ENCODE assay signal across 10 mouse cellular contexts in the genomic region with DNA sequence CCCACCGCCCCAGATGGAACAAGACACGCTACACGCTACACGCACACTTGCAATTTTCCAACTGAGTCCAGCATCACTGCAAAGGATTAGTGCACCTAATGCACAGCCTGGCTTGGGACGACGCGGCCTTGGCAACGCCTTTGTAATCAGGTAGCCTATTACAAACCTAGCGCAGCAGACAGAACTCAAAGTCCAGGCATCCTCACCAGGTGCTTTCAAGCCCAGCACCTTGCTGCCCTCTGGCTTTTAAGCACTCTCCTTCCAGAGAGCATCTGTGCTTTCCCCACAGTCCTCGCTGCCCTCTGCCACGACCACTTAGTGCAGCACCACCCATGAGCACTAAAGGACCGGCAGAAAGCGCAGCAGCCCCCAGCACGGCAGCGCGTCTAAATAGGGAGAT. TPM values are rescaled to one million over a fixed set of nuclear protein-coding genes. Genes with fewer than 3 reads are reported as not detected.
DNase-seq lines count a peak whose midpoint lies in the region; ATAC-seq lines count a peak whose summit lies in the region.
"Had no signal": no experiment of that assay in that cellular context is flagged by ENCODE, and none has a peak within 500 bp of the region (broad histone marks: within the 10 kb centered on the region; RNA-seq: fewer than 3 reads in every experiment).

No protein-coding gene starts in this region.

- peak overlapping the region; percentile 67 for H3K27ac ChIP-seq in heart, embryonic 16.5 days (ENCODE audit: low read length)
- peak overlapping the region; percentile 82; the same call in 1 of the 2 replicates for H3K27ac ChIP-seq in lung, embryonic 15.5 days
- no peak overlapping the region for H3K27ac ChIP-seq in intestine, embryonic 15.5 days
- H3K27ac ChIP-seq in stomach, embryonic 15.5 days, result 0 out of 2 replicates have a peak overlapping the region, but pooled peaks have one; percentile 1

- peak overlapping the region; percentile 30 for H3K4me3 ChIP-seq in heart, embryonic 16.5 days (ENCODE audit: low read length)
- no peak overlapping the region for H3K4me3 ChIP-seq in lung, embryonic 15.5 days
- H3K4me3 ChIP-seq in intestine, embryonic 15.5 days (replicated peaks), result no peak overlapping the region
- no peak overlapping the region for H3K4me3 ChIP-seq in stomach, embryonic 15.5 days (replicated peaks)

- no peaks in the 10 kb centered on the region for H3K27me3 ChIP-seq in heart, embryonic 16.5 days (ENCODE audit: control insufficient read depth, insufficient read depth, low read length)
- no peaks in the 10 kb centered on the region for H3K27me3 ChIP-seq in lung, embryonic 15.5 days
- H3K27me3 ChIP-seq in intestine, embryonic 15.5 days (replicated peaks), result no peaks in the 10 kb centered on the region
- no peaks in the 10 kb centered on the region for H3K27me3 ChIP-seq in stomach, embryonic 15.5 days (replicated peaks)

- WGBS in heart, embryonic 16.5 days, result 67% methylated on average over 16 of the region's 16 CpGs
- WGBS in lung, embryonic 15.5 days, result 71% methylated on average over 16 of the region's 16 CpGs
- WGBS in intestine, embryonic 15.5 days, result 59% methylated on average over 16 of the region's 16 CpGs
- 75% methylated on average over 16 of the region's 16 CpGs for WGBS in stomach, embryonic 15.5 days

- no peaks in the 10 kb centered on the region for H3K36me3 ChIP-seq in heart, embryonic 16.5 days (ENCODE audit: control insufficient read depth, insufficient read depth)
- H3K36me3 ChIP-seq in lung, embryonic 15.5 days, result no peaks in the 10 kb centered on the region
- H3K36me3 ChIP-seq in intestine, embryonic 15.5 days, result no peaks in the 10 kb centered on the region
- no peaks in the 10 kb centered on the region for H3K36me3 ChIP-seq in stomach, embryonic 15.5 days

- peak overlapping the region; percentile 65 for H3K9ac ChIP-seq in heart, embryonic 16.5 days (ENCODE audit: low read length)
- H3K9ac ChIP-seq in lung, embryonic 15.5 days, result no peak overlapping the region
- no peak overlapping the region for H3K9ac ChIP-seq in intestine, embryonic 15.5 days
- no peak overlapping the region for H3K9ac ChIP-seq in stomach, embryonic 15.5 days

- H3K9me3 ChIP-seq in heart, embryonic 16.5 days (replicated peaks; ENCODE audit: control insufficient read depth, low read length), result no peaks in the 10 kb centered on the region
- H3K9me3 ChIP-seq in lung, embryonic 15.5 days, result no peaks in the 10 kb centered on the region
- no peaks in the 10 kb centered on the region for H3K9me3 ChIP-seq in intestine, embryonic 15.5 days
- H3K9me3 ChIP-seq in stomach, embryonic 15.5 days, result no peaks in the 10 kb centered on the region

- H3K4me2 ChIP-seq in heart, embryonic 16.5 days (ENCODE audit: low read depth, low read length), result peak overlapping the region; percentile 59
- H3K4me2 ChIP-seq in lung, embryonic 15.5 days, result peak overlapping the region; percentile 34
- H3K4me2 ChIP-seq in intestine, embryonic 15.5 days (replicated peaks), result peak overlapping the region; percentile 33
- no peak overlapping the region for H3K4me2 ChIP-seq in stomach, embryonic 15.5 days

- DNase-seq in heart, adult 8-10 months (ENCODE audit: low spot score), result no peak
- no peak for DNase-seq in lung, adult 18-20 months
- no peak for DNase-seq in ovary, adult 18-20 months (ENCODE audit: low spot score)
- DNase-seq: cerebellum, adult 2 months; lung, adult 2 months; right cerebral cortex, adult 18-20 months had no signal

- peaks cover 42% of the 10 kb centered on the region for H3K4me1 ChIP-seq in heart, embryonic 16.5 days (ENCODE audit: control insufficient read depth, insufficient read depth, low read length)
- peaks cover 49% of the 10 kb centered on the region for H3K4me1 ChIP-seq in lung, embryonic 15.5 days
- H3K4me1 ChIP-seq in intestine, embryonic 15.5 days (replicated peaks), result peaks cover 38% of the 10 kb centered on the region
- H3K4me1 ChIP-seq in stomach, embryonic 15.5 days, result peaks cover 14% of the 10 kb centered on the region

- ATAC-seq in heart, embryonic 16.5 days (replicated peaks; ENCODE audit: extremely low read depth, insufficient read depth, low FRiP score), result peak; percentile 23
- no peak for ATAC-seq in lung, embryonic 15.5 days (ENCODE audit: borderline replicate concordance, extremely low read depth, low FRiP score, low TSS enrichment)
- peak; percentile 66 for ATAC-seq in intestine, embryonic 15.5 days
- ATAC-seq in stomach, embryonic 15.5 days (ENCODE audit: insufficient read depth, low FRiP score, low read depth), result no peak; the same call in 1 of the 2 replicates

RNA-seq across cellular contexts. Expression of a gene that starts 42.7 kb away (rescaled TPM):
- 44.1 and 44.6 TPM in 2 replicates for polyA plus RNA-seq in heart, embryonic 16.5 days (2015; fragmentation: Nextera tagmentation; extraction: Ambion mirVana)
- total RNA-seq in heart, adult 8-10 months (2022), result 10 to 100 TPM; 22.9 to 27.2 (median 24.1) TPM
- polyA plus RNA-seq in lung, embryonic 15.5 days (2015; fragmentation: Nextera tagmentation; extraction: Ambion mirVana), result 47.0 and 51.1 TPM in 2 replicates
- polyA plus RNA-seq in intestine, embryonic 15.5 days (2015; fragmentation: Nextera tagmentation; extraction: Ambion mirVana), result 52.1 and 54.8 TPM in 2 replicates
- polyA plus RNA-seq in stomach, embryonic 15.5 days (2015; fragmentation: Nextera tagmentation; extraction: Ambion mirVana), result 47.2 and 50.3 TPM in 2 replicates

RNA-seq across cellular contexts. Expression of a gene that starts 47.0 kb away (rescaled TPM):
- polyA plus RNA-seq in heart, embryonic 16.5 days (2015; fragmentation: Nextera tagmentation; extraction: Ambion mirVana), result 29.3 and 33.8 TPM in 2 replicates
- 10 to 100 TPM; 41.3 to 52.2 (median 46.7) TPM for total RNA-seq in heart, adult 8-10 months (2022)
- 31.6 and 33.6 TPM in 2 replicates for polyA plus RNA-seq in lung, embryonic 15.5 days (2015; fragmentation: Nextera tagmentation; extraction: Ambion mirVana)
- polyA plus RNA-seq in intestine, embryonic 15.5 days (2015; fragmentation: Nextera tagmentation; extraction: Ambion mirVana), result 44.9 and 48.3 TPM in 2 replicates
- polyA plus RNA-seq in stomach, embryonic 15.5 days (2015; fragmentation: Nextera tagmentation; extraction: Ambion mirVana), result 33.0 and 35.7 TPM in 2 replicates

Comparison
In these comparisons a context has a peak if more than half of its experiments do, and no peak if none do; other contexts are left out.
1. ATAC-seq: peak in heart, embryonic 16.5 days (single experiment) and intestine, embryonic 15.5 days (single experiment); none in lung, embryonic 15.5 days (single experiment) and stomach, embryonic 15.5 days (single experiment).